Mouse (Mus musculus) T-helper 1 cell (primary cell): ENCODE results near the gene Cog5.

Source experiments
- in situ Hi-C: fragments of 300-600 bp; cut with MboI, MseI; formaldehyde crosslinking; loops from one replicate; pipeline ENCODE4 v1.15.1; 2025; ENCODE audit warnings: high pct_unique_total_duplicates

Gene Cog5

DNA sequence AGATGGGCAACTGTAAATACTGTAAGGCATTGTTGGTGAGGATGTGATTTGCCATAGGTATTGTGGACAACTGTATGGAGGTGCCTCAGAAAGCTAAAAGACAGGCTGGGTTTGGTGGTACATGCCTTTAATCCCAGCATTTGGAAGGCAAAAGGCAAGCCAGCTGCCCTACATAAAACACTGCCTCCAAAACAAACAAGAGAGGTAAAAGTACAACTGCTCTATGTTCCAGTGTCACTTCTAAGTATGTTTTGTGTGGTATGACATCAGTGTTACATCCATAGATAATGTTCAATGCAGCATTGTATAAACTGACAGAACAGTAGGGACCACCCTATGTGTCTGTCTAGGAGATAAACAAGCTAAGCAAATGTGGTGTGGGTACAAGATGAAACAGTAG is 237.4 kb downstream of the Cog5 start:
- in situ Hi-C loops = no loop called here

DNA sequence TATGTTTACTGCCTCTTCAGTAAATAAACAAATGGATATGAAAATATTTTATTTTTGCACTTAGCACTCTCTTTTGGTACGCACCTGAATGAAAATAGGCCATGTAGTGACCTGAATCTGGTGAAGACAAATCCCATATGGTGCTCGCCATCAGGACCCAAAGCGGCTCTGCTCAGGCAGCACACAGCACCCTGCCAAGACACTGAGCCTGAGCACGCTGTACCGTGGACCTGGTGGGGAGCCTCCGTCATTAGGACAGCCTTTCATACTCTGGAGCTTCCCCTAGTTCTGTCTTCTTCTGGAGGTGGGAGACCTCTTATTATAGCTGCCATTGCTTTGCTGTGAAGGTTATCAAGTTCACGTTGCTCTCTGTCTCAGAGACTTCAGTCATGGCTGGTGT is 238.1 kb downstream of the Cog5 start:
- in situ Hi-C loops = no loop called here

DNA sequence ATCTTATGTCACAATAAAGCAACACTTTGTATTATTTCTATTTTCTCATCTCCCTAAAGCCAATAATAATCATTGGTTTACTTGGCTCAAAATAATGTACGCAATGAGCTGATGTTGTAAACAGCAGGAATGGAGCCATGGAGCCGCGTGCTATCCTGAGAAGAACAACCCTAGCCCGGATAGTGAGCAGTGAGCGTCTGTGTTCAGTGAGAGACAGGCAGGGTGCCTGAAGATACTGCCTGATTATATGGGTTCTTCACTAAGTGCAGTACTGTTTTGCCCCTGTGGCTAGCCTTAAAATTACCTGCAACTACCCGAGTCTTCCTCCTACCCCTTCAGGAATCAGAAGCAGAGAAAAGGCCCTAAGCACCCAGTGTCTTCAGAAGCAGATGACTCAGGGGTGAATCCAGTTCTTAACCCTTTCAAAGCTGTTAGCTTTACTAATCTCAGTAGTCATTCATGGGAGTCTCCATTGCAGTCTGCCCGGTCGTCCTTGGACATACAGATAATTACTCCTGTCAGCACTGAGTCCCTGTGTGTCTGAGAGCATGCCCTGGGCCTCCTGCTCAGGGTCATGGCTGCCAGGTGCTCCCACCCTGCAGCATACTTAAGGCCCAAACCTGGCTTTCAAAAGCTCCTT is 240.5 kb downstream of the Cog5 start:
- in situ Hi-C loops = no loop called here

DNA sequence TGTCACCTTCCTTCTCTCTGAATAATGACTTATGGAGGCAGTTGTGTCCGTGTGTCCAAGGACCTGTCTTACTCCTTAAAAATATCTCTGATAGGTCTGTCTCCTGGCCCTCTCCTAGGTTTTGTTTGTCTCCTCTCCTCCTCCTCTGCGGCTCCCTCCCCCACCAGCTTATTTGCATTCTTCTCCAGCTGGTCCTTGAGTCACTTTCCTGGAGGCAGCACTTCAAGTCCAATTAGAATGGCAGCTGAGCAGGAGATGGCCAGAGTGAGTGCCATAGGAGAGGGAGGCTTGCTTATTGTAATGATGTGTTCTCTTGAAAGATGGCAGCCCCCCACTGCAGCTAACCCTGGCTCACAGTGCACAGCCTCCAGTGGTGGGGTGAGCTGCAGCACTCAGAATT is 241.2 kb downstream of the Cog5 start:
- in situ Hi-C loops = no loop called here

DNA sequence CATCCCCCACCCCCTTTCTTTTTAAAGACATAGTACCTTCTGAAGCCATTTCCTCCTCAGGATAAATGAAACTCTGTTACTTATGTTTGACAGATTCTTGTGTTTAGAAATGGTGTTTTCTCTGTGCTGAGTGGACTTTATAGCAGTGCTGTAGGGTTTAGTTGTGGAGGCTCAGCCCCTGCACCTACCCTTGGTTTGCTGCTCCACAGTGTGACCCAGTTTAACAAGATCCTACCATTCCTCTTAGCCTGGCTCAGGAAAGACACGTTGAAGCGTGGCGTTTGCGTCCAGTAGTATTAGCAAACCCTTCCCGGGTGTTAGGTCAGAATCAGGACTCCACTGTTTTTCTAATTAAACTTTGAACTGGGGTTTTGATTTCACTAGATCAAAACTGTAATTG is 241.6 kb downstream of the Cog5 start:
- in situ Hi-C loops = no loop called here

DNA sequence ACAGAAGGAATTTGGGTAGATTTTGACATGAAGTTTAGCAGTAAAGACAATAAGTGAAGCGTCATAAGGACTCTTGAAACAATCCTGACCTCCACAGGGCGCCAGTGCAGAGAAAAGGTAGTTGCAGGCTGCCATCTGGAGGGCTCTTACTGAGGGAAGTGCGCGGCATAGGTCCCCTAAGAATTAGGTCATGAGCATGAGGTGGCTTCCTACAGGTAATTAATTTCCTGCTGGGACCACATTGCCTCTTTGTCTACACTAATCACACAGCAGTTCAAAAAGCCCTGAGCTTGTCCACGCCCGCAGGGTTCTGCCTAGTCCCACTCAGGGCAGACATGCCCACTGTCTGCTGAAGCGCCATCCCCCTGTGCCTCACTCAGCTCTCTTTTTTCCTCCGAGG is 242.3 kb downstream of the Cog5 start:
- in situ Hi-C loops = no loop called here

DNA sequence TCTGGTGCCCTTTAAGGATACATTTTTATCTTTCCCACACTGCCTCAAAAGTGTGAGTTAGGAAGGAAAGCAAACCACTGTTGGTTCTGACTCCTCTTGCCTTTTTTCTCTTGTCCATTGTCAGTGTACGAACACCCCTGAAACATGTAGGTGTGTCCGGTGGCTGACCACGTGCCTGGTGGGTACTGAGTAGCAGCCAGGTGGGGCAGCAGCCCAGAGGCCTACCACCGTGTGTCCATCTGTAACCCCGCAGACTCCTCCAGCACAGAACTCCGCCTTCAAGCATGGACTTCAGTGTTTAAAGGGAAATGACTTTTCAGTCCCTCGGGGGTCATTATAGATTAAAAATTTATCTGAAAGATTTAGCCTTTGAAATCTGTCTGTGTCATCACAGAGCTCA is 242.8 kb downstream of the Cog5 start:
- in situ Hi-C loops = no loop called here

DNA sequence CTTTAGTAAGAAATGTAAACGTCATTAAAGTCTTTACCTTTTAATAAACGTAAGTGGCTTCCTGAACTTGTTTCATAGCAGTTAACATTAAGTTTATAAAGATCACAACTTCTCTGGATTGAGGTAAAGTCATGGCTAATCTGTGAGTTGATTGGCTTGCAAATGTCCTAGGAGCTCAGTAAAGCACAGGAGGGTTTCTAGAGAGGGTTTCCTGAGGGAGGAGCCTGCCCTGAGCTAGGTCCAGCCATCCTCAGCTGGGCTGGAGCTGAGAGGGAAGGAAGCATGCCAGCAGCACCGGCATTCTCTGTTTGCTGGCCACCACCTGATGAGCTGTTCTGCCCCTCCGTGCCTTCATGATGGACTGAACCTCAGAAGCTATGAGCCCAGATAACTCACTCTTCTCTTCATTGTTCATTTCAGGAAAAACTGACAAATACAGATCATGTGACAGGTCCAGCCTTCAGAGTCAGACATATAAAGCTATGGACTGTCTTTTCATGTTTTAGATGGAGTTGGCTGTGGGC is 245.8 kb downstream of the Cog5 start:
- in situ Hi-C loops = no loop called here

DNA sequence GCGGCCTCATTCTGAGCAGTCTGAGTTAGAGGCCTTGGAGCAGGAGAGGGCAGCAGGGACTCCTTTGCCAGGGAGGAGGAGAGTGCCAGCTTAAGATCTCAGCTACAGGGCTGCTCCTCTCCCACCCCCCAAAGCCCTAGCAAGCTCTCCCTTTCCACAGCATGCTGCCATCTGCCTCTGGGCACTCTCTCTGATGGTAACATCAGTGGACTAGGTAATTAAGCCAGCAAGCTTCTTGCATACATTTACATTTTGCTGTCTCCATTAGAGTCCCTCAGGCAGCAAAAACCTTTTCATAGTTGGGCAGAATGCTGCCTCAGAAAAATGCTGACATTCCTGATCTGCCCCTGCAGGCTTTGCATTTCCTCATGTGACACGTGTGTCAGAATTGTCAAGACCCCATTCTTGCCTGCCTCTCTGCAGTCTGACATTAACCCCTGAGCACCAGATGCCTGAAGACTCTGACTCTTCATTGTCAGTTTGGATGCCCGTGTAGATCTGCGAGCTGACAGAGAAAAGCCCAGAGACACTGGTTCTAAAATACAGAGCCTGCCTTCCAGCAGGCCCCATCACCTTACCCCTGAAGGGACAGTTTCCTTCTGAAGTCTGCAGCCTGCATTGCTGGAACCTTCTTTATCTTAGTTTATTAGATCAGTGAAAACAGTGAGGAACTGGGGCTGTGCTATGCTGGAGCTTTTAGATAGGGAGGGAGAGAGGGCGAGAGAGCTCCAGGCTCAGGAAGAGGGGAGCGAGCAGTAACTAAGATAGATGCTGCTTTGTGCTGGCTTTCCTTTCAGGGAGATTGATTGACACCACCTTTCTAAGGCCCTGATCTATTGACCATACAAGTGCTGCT is 251.3 kb downstream of the Cog5 start:
- in situ Hi-C loops = no loop called here

DNA sequence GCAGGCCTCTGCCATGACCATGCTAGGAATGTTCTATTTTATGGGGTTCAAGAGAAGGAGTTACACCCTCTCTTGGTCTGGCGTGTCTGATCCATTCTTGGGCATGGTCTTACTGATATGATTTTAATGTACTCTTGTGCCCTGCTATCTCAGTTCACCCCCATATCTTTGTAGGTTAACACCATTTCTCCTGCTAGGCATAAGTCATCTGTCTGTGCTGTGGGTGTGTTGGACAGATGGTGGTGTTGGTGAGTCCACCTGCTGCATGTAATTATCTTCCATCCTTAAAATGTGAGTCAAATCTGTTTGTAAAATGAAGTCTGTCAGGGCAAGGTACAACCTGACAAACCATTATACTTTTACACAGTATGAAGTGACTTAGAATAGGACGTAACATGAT is 252.8 kb downstream of the Cog5 start:
- in situ Hi-C loops = no loop called here

DNA sequence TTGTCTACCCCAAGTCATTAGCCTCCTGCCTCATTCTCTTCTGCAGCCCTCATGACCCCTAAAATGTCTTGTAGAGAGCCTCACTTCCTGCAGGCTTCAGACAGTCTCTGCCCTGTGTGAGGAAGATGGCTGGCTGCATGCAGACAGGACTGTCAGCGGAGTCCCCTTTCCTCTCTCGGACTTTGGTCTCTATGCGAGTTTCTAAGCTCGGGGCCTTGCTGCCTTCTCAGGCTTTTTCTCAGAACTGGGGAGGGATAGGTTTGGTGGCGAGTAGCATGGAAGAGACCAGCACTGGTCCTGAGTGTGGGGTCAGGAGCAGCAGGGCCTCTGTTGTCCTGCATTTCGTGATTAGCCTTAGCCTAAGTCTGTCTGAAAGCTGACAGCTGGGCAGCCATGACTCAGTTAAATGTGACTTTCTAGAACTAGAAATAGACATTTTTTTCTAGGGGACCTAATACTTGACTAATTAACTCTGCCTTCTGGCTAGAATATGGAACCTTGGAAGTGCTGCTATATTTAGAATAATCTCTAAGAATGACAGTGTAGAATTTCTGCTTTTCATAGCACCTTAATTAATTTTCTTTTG is 258.4 kb downstream of the Cog5 start:
- in situ Hi-C loops = no loop called here

DNA sequence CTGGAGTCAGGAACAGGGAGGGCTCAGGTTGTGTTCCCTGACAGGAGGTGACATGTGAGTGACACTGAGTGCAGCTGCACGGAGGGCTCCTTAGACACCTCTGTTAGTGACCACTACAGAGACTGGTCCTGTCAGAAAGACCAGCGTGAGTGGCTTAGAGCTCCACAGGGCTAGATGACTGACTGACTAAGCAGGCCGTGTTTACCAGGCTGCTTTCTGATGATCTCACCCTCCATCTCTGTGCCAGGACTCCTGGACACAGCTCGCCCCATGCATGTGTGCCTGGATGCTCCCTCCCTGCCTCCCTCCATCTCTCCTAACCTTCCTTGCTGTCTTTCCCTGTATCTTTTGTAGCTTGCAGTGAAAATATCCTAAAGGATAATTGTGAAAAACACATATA is 258.9 kb downstream of the Cog5 start:
- in situ Hi-C loops = no loop called here

DNA sequence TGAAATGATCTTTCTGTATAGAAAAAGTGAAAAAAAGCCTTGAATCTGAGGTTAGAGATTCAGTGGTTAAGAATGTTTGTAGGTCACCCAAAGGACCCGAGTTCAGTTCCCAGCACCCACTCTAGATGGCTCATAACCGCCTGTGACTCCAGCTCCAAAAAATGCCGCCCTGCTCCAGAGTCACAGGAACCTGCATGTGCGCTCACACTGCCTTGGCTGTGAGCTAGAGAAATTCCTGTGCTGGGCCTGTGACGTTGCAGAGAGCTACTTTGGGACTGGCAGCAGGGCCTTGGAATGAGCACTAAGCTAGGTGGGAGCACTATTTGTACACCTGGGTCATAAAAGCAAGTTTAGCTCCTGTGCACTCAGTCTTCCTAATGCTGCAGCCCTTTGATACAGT is 262.0 kb downstream of the Cog5 start:
- in situ Hi-C loops = no loop called here

DNA sequence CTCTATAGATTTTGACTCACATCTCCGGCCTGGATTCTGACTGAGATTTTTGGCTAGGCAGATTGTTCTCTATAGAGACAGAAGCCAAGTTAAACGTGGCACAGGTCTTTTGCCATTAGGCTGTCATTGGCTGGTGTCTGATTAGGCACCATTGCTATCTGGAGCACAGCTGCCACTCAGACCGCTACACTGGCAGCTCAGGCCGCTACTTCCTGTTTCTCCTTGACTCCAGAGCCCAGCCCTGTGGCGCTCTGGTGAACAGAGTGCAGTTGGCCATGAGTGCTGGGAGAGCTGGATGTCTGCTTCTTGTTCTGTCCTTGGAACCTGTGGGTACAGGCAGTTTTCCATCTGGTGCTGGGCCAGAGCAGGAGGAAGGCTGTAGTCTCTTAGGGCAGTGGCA is 262.6 kb downstream of the Cog5 start:
- in situ Hi-C loops = no loop called here

DNA sequence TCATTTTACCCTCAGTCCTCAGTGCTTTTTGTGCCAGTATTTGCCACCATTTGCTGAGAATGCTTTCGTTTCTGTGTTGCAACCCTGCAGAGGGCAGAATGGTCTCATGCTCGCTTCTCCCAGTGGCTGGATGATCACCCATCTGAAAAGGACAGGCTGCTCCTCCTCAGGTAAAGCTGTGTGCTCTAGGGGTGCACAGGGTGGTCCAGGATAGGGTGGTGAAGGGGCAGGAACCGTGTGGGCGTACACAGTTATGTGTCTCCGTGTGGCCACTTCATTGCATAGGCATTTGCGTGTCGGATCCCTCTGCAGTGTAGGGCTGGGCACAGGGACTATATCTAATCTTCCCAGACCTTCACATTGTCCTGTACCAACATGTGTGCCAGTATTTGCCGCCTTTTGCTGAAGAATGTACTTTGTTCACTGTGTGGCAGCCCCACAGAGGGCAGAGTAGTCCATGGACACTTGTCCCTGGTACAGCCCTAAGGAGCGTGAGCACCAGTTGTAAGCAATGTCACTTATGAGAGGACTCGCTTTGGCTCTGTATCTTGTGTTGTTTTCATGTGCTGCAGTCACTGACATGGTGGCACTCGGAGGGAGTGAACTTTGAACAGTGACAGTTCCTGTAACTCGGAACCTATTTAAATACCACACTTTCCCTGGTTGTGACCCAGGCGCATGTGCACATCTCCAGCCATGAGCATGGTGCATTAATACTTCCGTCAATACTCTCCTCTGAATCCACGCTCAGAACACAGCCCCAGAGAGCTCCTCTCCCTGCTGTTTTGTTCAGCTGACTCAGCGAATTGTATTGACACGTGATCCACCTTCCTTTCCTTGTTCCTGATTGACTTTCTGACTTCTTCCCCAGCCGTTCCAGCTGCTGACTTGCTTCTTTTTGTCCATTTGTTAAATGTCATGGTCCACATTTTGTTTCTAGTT is 266.1 kb downstream of the Cog5 start:
- in situ Hi-C loops = loop anchor here (5.0 kb wide), 1 partner anchor 413 kb away; no protein-coding TSS in a partner anchor

DNA sequence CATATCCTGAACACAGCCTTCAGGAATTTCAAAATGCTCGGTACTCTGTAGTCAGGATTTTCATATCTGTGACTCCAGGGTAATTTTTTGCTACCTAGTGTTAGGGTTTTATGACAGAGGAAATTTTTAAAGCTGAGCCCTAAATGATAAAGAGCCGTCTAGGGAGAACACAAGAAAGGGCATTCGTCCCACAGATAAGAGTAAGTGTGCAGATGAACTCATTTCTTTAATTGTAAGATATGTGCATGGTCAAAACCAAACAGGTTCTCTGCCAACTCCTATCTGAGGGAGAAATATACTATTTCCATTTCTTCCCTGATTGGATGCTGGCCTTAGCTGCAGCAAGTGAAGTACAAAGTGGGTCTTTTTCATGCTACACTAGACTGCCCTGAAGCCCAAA is 269.5 kb downstream of the Cog5 start:
- in situ Hi-C loops = loop anchor here (5.0 kb wide), 1 partner anchor 417 kb away; no protein-coding TSS in a partner anchor

DNA sequence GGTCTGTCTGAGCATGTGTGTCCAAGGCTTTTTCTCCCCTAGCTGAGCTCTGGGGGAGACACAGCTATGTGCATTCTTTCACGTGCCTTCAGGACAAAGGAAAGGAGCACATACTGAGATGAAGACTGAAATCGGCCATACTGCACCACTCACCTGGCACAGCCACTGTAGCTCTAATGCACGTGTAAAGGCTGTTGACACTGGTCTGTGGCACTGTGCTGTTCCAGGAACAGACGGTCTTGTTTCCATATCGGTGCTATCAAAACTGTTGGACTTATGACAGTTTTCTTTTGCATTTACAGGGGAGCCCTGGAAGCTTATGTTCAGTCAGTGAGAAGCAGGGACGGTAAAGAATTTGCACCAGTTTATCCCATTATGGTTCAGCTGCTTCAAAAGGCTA is 270.7 kb downstream of the Cog5 start:
- in situ Hi-C loops = no loop called here

DNA sequence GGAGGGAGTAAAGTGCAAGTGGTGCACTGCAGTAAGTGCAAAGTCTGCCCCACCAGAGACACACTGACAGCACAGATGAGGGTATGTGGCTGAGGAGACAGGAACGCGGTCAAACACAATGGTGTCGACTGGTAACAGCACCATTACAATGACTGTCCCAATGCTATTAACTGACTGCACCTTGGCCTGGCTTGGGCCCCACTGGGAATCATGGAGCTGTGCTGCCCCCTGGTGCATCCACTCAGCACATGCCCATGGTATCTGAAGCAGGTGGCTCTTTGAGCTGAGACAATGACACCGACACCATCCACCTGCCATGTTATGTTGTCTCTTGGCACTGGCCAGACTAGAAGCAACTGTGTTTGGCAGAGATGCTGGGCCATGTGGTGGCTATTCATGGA is 272.0 kb downstream of the Cog5 start:
- in situ Hi-C loops = no loop called here

DNA sequence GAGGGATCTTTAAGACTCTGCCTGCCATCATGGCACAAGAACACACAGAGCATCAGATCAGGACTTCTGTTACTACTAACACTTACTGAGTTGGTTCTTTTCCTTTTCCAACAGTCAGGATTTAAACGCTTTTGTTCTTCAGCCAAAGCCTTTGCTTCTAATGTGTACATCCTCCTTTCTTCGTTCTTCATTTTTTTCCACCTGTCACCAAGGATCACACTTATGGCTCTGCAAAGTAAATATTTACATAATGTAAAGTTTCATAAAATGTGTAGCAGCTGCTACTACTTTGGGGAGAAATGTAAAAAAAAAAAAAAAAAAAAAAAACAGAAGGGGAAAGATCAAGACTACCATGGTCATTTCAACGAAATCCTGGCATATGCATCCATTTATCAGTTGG is 273.8 kb downstream of the Cog5 start:
- in situ Hi-C loops = no loop called here

DNA sequence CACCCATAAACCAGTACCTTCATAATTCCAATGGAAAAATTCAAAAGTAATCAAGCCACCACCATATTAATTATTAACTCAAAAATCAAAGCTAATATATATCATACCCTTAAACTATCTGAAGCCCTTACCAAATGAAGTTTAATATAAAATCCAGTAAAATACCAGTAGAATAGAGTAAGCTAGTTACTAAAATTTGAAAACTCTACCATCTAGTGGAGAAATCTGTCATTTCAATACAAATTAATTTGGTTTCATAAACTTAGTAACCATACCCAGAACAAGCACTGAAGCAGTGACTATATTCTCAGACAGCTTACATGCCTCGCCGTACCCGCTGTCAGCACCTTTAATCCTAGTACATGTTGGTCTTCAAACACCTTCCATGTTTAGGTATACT is 277.1 kb downstream of the Cog5 start:
- in situ Hi-C loops = no loop called here

DNA sequence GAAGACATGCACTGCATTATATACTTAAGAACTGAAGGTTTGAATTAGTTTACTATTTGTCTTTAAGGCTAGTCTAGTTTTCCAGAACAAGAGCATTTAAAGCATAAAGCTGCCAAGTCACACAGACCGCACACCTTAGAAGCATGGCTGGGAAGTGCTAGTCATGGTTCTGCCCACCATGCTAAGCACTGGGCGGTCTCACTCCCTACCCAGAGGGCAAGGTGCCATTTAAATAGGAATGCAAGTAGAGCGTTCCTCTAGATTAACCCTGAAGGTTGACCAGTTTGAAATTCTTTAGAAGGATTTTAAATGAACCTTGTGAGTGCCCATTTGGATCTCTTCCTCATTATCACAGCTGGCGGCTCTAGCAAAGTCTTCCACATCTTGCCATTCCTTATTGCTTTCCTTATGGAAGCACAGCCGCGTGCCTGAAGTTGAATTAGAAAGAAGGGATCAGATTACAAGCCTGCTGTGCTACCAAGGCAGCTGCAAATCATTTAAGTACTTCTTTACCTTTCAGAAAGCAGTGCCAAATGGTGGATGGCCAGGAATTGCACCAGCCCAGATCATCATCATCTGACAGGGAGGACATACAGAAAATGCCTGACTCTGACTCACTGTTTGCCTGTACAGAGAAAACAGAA is 282.1 kb downstream of the Cog5 start:
- in situ Hi-C loops = no loop called here
